Comparison of ENCODE assay signal across 10 mouse cellular contexts in genomic region chr7:83075159-83075952, GRCm38 (mm10).
A peak's percentile ranks its signal among the peaks of the same experiment; 100 is the strongest.
DNase-seq lines count a peak whose midpoint lies in the region; ATAC-seq lines count a peak whose summit lies in the region.
"Had no signal": no experiment of that assay in that cellular context is flagged by ENCODE, and none has a peak within 500 bp of the region (broad histone marks: within the 10 kb centered on the region; RNA-seq: fewer than 3 reads in every experiment).

No protein-coding gene starts in this region.

- H3K36me3 ChIP-seq in liver, embryonic 11.5 days (ENCODE audit: control insufficient read depth, insufficient read depth, low read length): no peaks in the 10 kb centered on the region
- H3K36me3 ChIP-seq: heart, embryonic 15.5 days had no signal

- H3K9me3 ChIP-seq in liver, embryonic 11.5 days (ENCODE audit: control insufficient read depth, low read length): no peaks in the 10 kb centered on the region
- H3K9me3 ChIP-seq: heart, embryonic 15.5 days had no signal

- no peak overlapping the region for H3K4me3 ChIP-seq in liver, embryonic 11.5 days (ENCODE audit: low read depth, low read length)
- H3K4me3 ChIP-seq: gastrocnemius, adult 2 months; heart, embryonic 15.5 days had no signal

- H3K9ac ChIP-seq in liver, embryonic 11.5 days (ENCODE audit: low read depth, low read length): no peak overlapping the region
- H3K9ac ChIP-seq: heart, embryonic 15.5 days had no signal

- H3K4me2 ChIP-seq in liver, embryonic 11.5 days: peak overlapping the region; percentile 9; the same call in 1 of the 2 replicates
- H3K4me2 ChIP-seq: heart, embryonic 15.5 days had no signal

- DNase-seq in kidney, postnatal 4 days: peak; percentile 12 to 22
- no peak for DNase-seq in kidney, adult 18-20 months
- peak; percentile 88 for DNase-seq in MEL-GATA-1-ER (ENCODE audit: extremely low read depth, low read depth)
- peak; percentile 61 for DNase-seq in liver, embryonic 11.5 days (ENCODE audit: low spot score)
- no peak for DNase-seq in adrenal gland, postnatal 25 days
- DNase-seq: gastrocnemius, adult 2 months; spleen, adult 18-20 months had no signal

- H3K27me3 ChIP-seq in liver, embryonic 11.5 days (replicated peaks; ENCODE audit: control insufficient read depth, insufficient read depth, low read length): no peaks in the 10 kb centered on the region
- H3K27me3 ChIP-seq: heart, embryonic 15.5 days had no signal

- H3K27ac ChIP-seq in liver, embryonic 11.5 days (ENCODE audit: low read depth, low read length): peak overlapping the region; percentile 32; the same call in 1 of the 2 replicates
- H3K27ac ChIP-seq: gastrocnemius, adult 2 months; heart, embryonic 15.5 days had no signal

- ATAC-seq in liver, embryonic 11.5 days (replicated peaks; ENCODE audit: low FRiP score): peak; percentile 86
- ATAC-seq in megakaryocyte-erythroid progenitor cell, adult 5-6 weeks (replicated peaks; ENCODE audit: low FRiP score, low TSS enrichment, poor library complexity, severe bottlenecking): peak; percentile 92
- ATAC-seq in frontal cortex, adult (ENCODE audit: low TSS enrichment): no peak

- peaks cover 20% of the 10 kb centered on the region for H3K4me1 ChIP-seq in liver, embryonic 11.5 days (replicated peaks; ENCODE audit: control insufficient read depth, insufficient read depth, low read length)

- WGBS in liver, embryonic 11.5 days: 37% methylated on average over 4 of the region's 4 CpGs

Comparison
In these comparisons a context has a peak if more than half of its experiments do, and no peak if none do; other contexts are left out.
1. DNase-seq: peak in kidney, postnatal 4 days (2 of 2), MEL-GATA-1-ER (single experiment) and liver, embryonic 11.5 days (single experiment); none in kidney, adult 18-20 months (single experiment) and adrenal gland, postnatal 25 days (single experiment).